25 mouse cellular contexts compared by ENCODE assay signal in the genomic region with DNA sequence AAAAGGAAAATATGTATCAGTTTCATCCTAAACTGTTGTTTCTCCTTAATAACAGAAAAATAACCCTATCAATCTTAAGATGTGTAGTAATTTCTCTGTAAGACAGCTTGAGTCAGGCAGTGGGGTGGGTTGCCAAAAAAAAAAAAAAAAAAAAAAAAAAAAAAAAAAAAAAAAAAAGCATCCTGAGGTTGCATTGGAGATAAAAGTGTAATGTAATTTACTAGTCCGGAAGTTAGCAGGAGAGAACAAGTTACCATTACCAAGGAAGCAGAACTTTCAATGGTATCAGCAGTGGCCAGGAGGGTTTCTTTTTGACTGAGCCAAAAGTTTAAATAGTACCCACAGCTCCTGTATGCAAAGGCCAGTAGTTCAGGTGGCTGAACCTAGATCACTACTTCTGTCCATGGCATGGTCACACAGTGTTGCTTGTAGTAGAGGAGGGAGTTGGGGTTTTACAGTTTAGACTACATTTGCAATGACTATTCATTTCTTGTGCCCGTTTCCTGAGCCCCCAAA.
DNase-seq lines count a peak whose midpoint lies in the region; ATAC-seq and TF ChIP-seq lines count a peak whose summit lies in the region.
"Had no signal": no experiment of that assay in that cellular context is flagged by ENCODE, and none has a peak within 500 bp of the region (broad histone marks: within the 10 kb centered on the region; RNA-seq: fewer than 3 reads in every experiment).

No protein-coding gene starts in this region.

- dilution Hi-C loops in CH12.LX (cut with MboI; ENCODE audit: extremely low pct_ligation_motif_present, extremely low pct_unique_long_range_greater_than_20kb, low sequenced_read_pairs) = no loop called here

- H3K27me3 ChIP-seq in CH12.LX (replicated peaks) (no peaks in the 10 kb centered on the region), MEL (ENCODE audit: control insufficient read depth in 1 of 2, insufficient read depth in 2 of 2, low read length in 2 of 2) (no peaks in the 10 kb centered on the region)
- no peaks in the 10 kb centered on the region for H3K27me3 ChIP-seq in midbrain, embryonic 16.5 days (ENCODE audit: control insufficient read depth, insufficient read depth, low read depth, low read length)
- H3K27me3 ChIP-seq: Patski had no signal

- DNase-seq in A20 (ENCODE audit: low read depth, low spot score) (peak; percentile 62), CH12.LX (ENCODE audit: extremely low read depth) (peak; percentile 82), ES-E14 (ENCODE audit: low read depth, low spot score) (no peak), MEL (ENCODE audit: low read depth, low spot score) (peak; percentile 15)
- no peak for DNase-seq in B cell, adult 2 months
- no peak for DNase-seq in kidney, postnatal 25 days
- DNase-seq in heart, postnatal 25 days (ENCODE audit: low spot score) = no peak
- DNase-seq: adrenal gland, adult 2 months; adrenal gland, adult 8-10 months; adrenal gland, postnatal 10 days; adrenal gland, postnatal 14 days; adrenal gland, postnatal 25 days; adrenal gland, postnatal 36 days; cerebellum, adult 11 months; cerebellum, adult 11-12 months; cerebellum, adult 18-20 months; cerebellum, adult 2 months; cerebellum, adult 8-10 months; cerebellum, adult 9-10 months; cerebellum, adult 9-11 months had no signal

- WGBS in midbrain, embryonic 16.5 days = 77% methylated on average over 2 of the region's 2 CpGs

- H3K4me2 ChIP-seq in CH12.LX (ENCODE audit: insufficient read depth, low read depth, poor library complexity, severe bottlenecking) = no peak overlapping the region
- H3K4me2 ChIP-seq in midbrain, embryonic 16.5 days (ENCODE audit: low read length) = no peak overlapping the region

- H3K27ac ChIP-seq in CH12.LX (ENCODE audit: insufficient read depth, low read depth) (no peak overlapping the region), ES-E14 (ENCODE audit: insufficient read depth, low read depth, low read length, poor library complexity, severe bottlenecking) (no peak overlapping the region), MEL (ENCODE audit: control insufficient read depth, low read depth, low read length) (no peak overlapping the region)
- H3K27ac ChIP-seq in midbrain, embryonic 16.5 days (ENCODE audit: low read length) = no peak overlapping the region

- intact Hi-C loops in heart, postnatal 25 days (cut with DNase I) = no loop called here

- in situ Hi-C loops in CH12.LX (cut with MboI; ENCODE audit: low pct_ligation_motif_present, low pct_unique_long_range_greater_than_20kb, low sequenced_read_pairs) = no loop called here
- in situ Hi-C loops in ES-E14 (cut with MboI; ENCODE audit: low sequenced_read_pairs in 2 of 2, unreplicated experiment in 2 of 2) = no loop called here

- ATAC-seq in midbrain, embryonic 16.5 days = no peak
- ATAC-seq: activated CD4-positive, CD25-positive, alpha-beta regulatory T cell, adult 4 months; CD4-positive, CD25-positive, alpha-beta regulatory T cell, adult 4 months; Patski had no signal

- TF ChIP-seq CTCF in CH12.LX (conservative IDR thresholded peaks at IDR 0.05 in 1 of 2, IDR thresholded peaks at IDR 0.05 in 1 of 2; ENCODE audit: low read depth in 2 of 2, low read length in 2 of 2) (no peak), MEL (IDR thresholded peaks at IDR 0.05 in 2 of 3, conservative IDR thresholded peaks at IDR 0.05 in 1 of 3; ENCODE audit: control insufficient read depth in 1 of 3, insufficient read depth in 1 of 3, low read depth in 2 of 3, low read length in 3 of 3, poor library complexity in 1 of 3, severe bottlenecking in 1 of 3) (no peak)

- no peak for TF ChIP-seq POLR2A in CH12.LX (IDR thresholded peaks at IDR 0.05; ENCODE audit: low read depth, low read length)
- no peak for TF ChIP-seq POLR2A in MEL (IDR thresholded peaks at IDR 0.05; ENCODE audit: control insufficient read depth in 1 of 2, insufficient read depth in 1 of 2, low read depth in 1 of 2, low read length in 2 of 2, poor library complexity in 1 of 2)

- no peak overlapping the region for H3K4me3 ChIP-seq in CH12.LX (replicated peaks in 1 of 3; ENCODE audit: low read depth in 2 of 3, low read length in 2 of 3, poor library complexity in 1 of 3)
- H3K4me3 ChIP-seq in ES-E14 (ENCODE audit: insufficient read depth in 1 of 2, low read depth in 1 of 2, low read length in 2 of 2, poor library complexity in 1 of 2, severe bottlenecking in 1 of 2) = no peak overlapping the region
- no peak overlapping the region for H3K4me3 ChIP-seq in MEL (ENCODE audit: control insufficient read depth in 1 of 2, insufficient read depth in 1 of 2, low read depth in 2 of 2, low read length in 2 of 2)
- H3K4me3 ChIP-seq in midbrain, embryonic 16.5 days (ENCODE audit: low read depth, low read length) = no peak overlapping the region

- TF ChIP-seq RAD21 in CH12.LX (IDR thresholded peaks at IDR 0.05; ENCODE audit: low read depth, low read length) (no peak), MEL (IDR thresholded peaks at IDR 0.05; ENCODE audit: low read depth, low read length) (no peak)

- H3K4me1 ChIP-seq in CH12.LX (ENCODE audit: control insufficient read depth in 1 of 2, insufficient read depth in 2 of 2) = peaks cover 0 to 35% of the 10 kb centered on the region in 2 experiments; a peak in 2 of 4 replicates
- no peaks in the 10 kb centered on the region for H3K4me1 ChIP-seq in ES-E14 (ENCODE audit: control insufficient read depth in 2 of 2, insufficient read depth in 2 of 2, low read length in 2 of 2, poor library complexity in 1 of 2)
- H3K4me1 ChIP-seq in MEL (ENCODE audit: control insufficient read depth in 1 of 2, insufficient read depth in 2 of 2, low read length in 2 of 2) = no peaks in the 10 kb centered on the region
- H3K4me1 ChIP-seq in midbrain, embryonic 16.5 days (ENCODE audit: control insufficient read depth, insufficient read depth, low read length) = no peaks in the 10 kb centered on the region

- no peaks in the 10 kb centered on the region for H3K36me3 ChIP-seq in CH12.LX (replicated peaks in 1 of 2; ENCODE audit: control insufficient read depth in 1 of 2, insufficient read depth in 1 of 2, low read length in 1 of 2)
- no peaks in the 10 kb centered on the region for H3K36me3 ChIP-seq in ES-E14 (ENCODE audit: control insufficient read depth, insufficient read depth, low read length, poor library complexity, severe bottlenecking)
- H3K36me3 ChIP-seq in MEL (ENCODE audit: control insufficient read depth in 1 of 2, insufficient read depth in 2 of 2, low read length in 2 of 2) = no peaks in the 10 kb centered on the region
- no peaks in the 10 kb centered on the region for H3K36me3 ChIP-seq in midbrain, embryonic 16.5 days (ENCODE audit: control insufficient read depth, insufficient read depth, low read length)
- H3K36me3 ChIP-seq: G1E had no signal

- H3K9ac ChIP-seq in CH12.LX (ENCODE audit: insufficient read depth, low read depth) (no peak overlapping the region), ES-E14 (ENCODE audit: insufficient read depth, low read depth, low read length, poor library complexity, severe bottlenecking) (no peak overlapping the region), MEL (ENCODE audit: control insufficient read depth, low read depth, low read length, poor library complexity, severe bottlenecking) (no peak overlapping the region)
- H3K9ac ChIP-seq in midbrain, embryonic 16.5 days (ENCODE audit: low read depth, low read length) = no peak overlapping the region

- TF ChIP-seq EP300 in CH12.LX (IDR thresholded peaks at IDR 0.05; ENCODE audit: low read length) (peak; percentile 79), MEL (IDR thresholded peaks at IDR 0.05; ENCODE audit: low read depth in 1 of 2, low read length in 2 of 2) (peak in 1 of 2 experiments; percentile 16; a peak in 1 of 4 replicates)

- H3K79me2 ChIP-seq in CH12.LX (replicated peaks; ENCODE audit: control insufficient read depth, extremely low read depth, insufficient read depth, poor library complexity, severe bottlenecking) (no peaks in the 10 kb centered on the region), MEL (ENCODE audit: control insufficient read depth, insufficient read depth, low read length, poor library complexity) (no peaks in the 10 kb centered on the region)

- H3K9me3 ChIP-seq in CH12.LX (replicated peaks; ENCODE audit: low read length) = no peaks in the 10 kb centered on the region
- H3K9me3 ChIP-seq in ES-E14 (ENCODE audit: control insufficient read depth, insufficient read depth, low read depth, low read length) = no peaks in the 10 kb centered on the region
- no peaks in the 10 kb centered on the region for H3K9me3 ChIP-seq in MEL (replicated peaks; ENCODE audit: insufficient read depth, low read length)
- no peaks in the 10 kb centered on the region for H3K9me3 ChIP-seq in midbrain, embryonic 16.5 days (replicated peaks; ENCODE audit: control insufficient read depth, low read length, poor library complexity, severe bottlenecking)

TF ChIP-seq in CH12.LX, 34 proteins besides CTCF, POLR2A, EP300 and RAD21 (continues in another document):
- no peak for TF ChIP-seq RCOR1 (conservative IDR thresholded peaks at IDR 0.05; ENCODE audit: low read depth, low read length)
- TF ChIP-seq NELFE (IDR thresholded peaks at IDR 0.05; ENCODE audit: low read depth, low read length) = no peak
- TF ChIP-seq MEF2A (IDR thresholded peaks at IDR 0.05; ENCODE audit: borderline replicate concordance, low read depth, low read length) = peak; percentile 71
- TF ChIP-seq MAX (IDR thresholded peaks at IDR 0.05; ENCODE audit: low read length) = no peak
- no peak for TF ChIP-seq NRF1 (IDR thresholded peaks at IDR 0.05; ENCODE audit: low read depth, low read length)
- no peak for TF ChIP-seq ZC3H11A (IDR thresholded peaks at IDR 0.05; ENCODE audit: low read depth, low read length)

TF ChIP-seq in ES-E14, 5 proteins besides CTCF, POLR2A, EP300 and RAD21:
- TF ChIP-seq MAFK (IDR thresholded peaks at IDR 0.05; ENCODE audit: insufficient read depth, low read depth, low read length) (no peak), ZNF384 (IDR thresholded peaks at IDR 0.05; ENCODE audit: low read depth, low read length) (peak; percentile 38; the same call in 1 of the 2 replicates), CHD2 (IDR thresholded peaks at IDR 0.05; ENCODE audit: low read depth, low read length) (no peak), ZC3H11A (IDR thresholded peaks at IDR 0.05; ENCODE audit: borderline replicate concordance, low read depth, low read length) (no peak)

TF ChIP-seq in MEL, 35 proteins besides CTCF, POLR2A, EP300 and RAD21:
- TF ChIP-seq UBTF (IDR thresholded peaks at IDR 0.05; ENCODE audit: borderline replicate concordance, insufficient read depth, low read depth, low read length) (no peak), ELF1 (IDR thresholded peaks at IDR 0.05; ENCODE audit: low read depth, low read length) (0 out of 2 replicates have a peak, but pooled peaks have one; percentile 13), ZNF384 (IDR thresholded peaks at IDR 0.05; ENCODE audit: low read depth, low read length) (peak; percentile 95), TCF12 (IDR thresholded peaks at IDR 0.05; ENCODE audit: low read depth, low read length) (peak; percentile 45; the same call in 1 of the 2 replicates), CHD2 (IDR thresholded peaks at IDR 0.05; ENCODE audit: low read length) (no peak), KAT2A (conservative IDR thresholded peaks at IDR 0.05; ENCODE audit: low read depth, low read length) (no peak)

Comparison
In these comparisons a context has a peak if more than half of its experiments do, and no peak if none do; other contexts are left out.
1. DNase-seq: peak in A20 (single experiment), CH12.LX (single experiment) and MEL (single experiment); none in ES-E14 (single experiment), B cell, adult 2 months (0 of 2), kidney, postnatal 25 days (0 of 2) and heart, postnatal 25 days (single experiment).